Mouse (Mus musculus) lung, postnatal 0 days (tissue): ENCODE data around the gene Kdm4b.

ENCODE experiments used
- CTCF ChIP-seq: IDR thresholded peaks from 2 replicates; pipeline ENCODE4 v1.5.1; 2016; ENCODE audit warnings: antibody characterized with exemption, mild to moderate bottlenecking
- EP300 ChIP-seq: IDR thresholded peaks from 2 replicates; pipeline ENCODE4 v1.6.1; 2016; ENCODE audit warnings: antibody characterized with exemption, mild to moderate bottlenecking, control low read depth

DNA sequence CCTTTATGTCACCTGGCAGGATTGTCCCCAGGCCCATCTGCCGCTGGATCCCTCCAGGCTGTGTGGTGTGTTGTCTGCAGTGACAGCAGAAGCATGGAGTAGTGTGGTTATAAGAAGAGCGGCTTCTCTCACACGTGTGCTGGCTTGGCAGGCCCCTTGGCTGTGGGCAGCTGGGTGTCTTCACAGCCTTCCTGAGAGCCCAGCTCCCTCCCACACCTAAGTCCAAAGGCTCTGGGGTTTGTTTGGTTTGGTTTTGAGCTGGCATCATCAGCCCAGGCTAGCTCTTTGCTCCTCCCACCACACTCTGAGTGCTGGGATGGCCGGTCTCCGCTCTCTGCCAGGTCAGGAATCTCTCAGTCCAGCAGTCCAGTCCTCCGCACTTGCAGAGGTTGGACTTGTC, 67.4 kb downstream of the Kdm4b start:
- TF ChIP-seq CTCF (no peak), EP300 (no peak)
